Mouse (Mus musculus): Measurements from ENCODE around the gene Itga9. TPM values are rescaled to one million over a fixed set of nuclear protein-coding genes. Genes with fewer than 3 reads are reported as not detected.

Itga9 gene
- polyA plus RNA-seq, 1 experiment, result 15.0 TPM

- TF ChIP-seq CTCF (conservative IDR thresholded peaks at IDR 0.05; ENCODE audit: insufficient read depth, insufficient read length, low read depth, low read length), result no peak
- TF ChIP-seq POLR2A (IDR thresholded peaks at IDR 0.05; ENCODE audit: low read depth, low read length), result no peak
- Histone ChIP-seq H3K36me3 (ENCODE audit: control insufficient read depth, insufficient read depth, low read length) (no peaks in the 10 kb centered on the region), H3K27me3 (replicated peaks; ENCODE audit: control insufficient read depth, insufficient read depth, low read length) (no peaks in the 10 kb centered on the region), H3K4me3 (ENCODE audit: insufficient read depth, low read depth, low read length) (no peak overlapping the region), H3K27ac (ENCODE audit: insufficient read depth, low read depth, low read length) (no peak overlapping the region), H3K4me1 (ENCODE audit: control insufficient read depth, insufficient read depth, low read length) (no peaks in the 10 kb centered on the region)
- no peak for DNase-seq
- WGBS, result 66% methylated on average over 7 of the region's 7 CpGs
These were observed 53.8 kb downstream of the Itga9 start for GRCm38 (mm10) chr9:118660259-118660658.

DNA sequence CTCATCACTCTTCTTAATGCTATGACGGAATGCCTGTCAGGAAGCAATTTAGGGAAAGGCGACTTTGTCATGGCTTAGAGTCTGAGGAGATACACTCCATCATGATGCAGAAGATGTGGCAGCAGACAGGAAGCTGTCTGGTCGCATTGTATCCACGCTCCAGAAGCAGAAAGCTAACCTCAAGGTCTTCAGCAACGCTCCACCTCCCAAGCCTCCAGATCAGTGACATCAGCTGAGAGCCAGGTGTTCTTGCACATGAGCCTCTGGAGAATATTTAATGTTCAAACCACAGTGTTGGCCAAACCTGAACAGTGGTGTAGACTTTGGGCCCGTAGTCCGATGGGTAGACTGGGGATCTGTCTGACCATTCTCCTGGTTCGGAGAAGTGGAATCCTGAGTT is 55.5 kb downstream of the Itga9 start:
- Histone ChIP-seq H3K4me3 (ENCODE audit: insufficient read depth, low read depth, low read length) (no peak overlapping the region), H3K27ac (ENCODE audit: insufficient read depth, low read depth, low read length) (no peak overlapping the region; the same call in 1 of the 2 replicates), H3K4me1 (ENCODE audit: control insufficient read depth, insufficient read depth, low read length) (no peaks in the 10 kb centered on the region), H3K36me3 (ENCODE audit: control insufficient read depth, insufficient read depth, low read length) (no peaks in the 10 kb centered on the region), H3K27me3 (replicated peaks; ENCODE audit: control insufficient read depth, insufficient read depth, low read length) (no peaks in the 10 kb centered on the region)
- 82% methylated on average over 8 of the region's 8 CpGs for WGBS
- DNase-seq, result no peak
- TF ChIP-seq CTCF (conservative IDR thresholded peaks at IDR 0.05; ENCODE audit: insufficient read depth, insufficient read length, low read depth, low read length) (no peak), POLR2A (IDR thresholded peaks at IDR 0.05; ENCODE audit: low read depth, low read length) (no peak)

GRCm38 (mm10) chr9:118662476-118662875 is 56.0 kb downstream of the Itga9 start:
- TF ChIP-seq CTCF (conservative IDR thresholded peaks at IDR 0.05; ENCODE audit: insufficient read depth, insufficient read length, low read depth, low read length) (no peak), POLR2A (IDR thresholded peaks at IDR 0.05; ENCODE audit: low read depth, low read length) (no peak)
- DNase-seq, result peak; percentile 61

DNA sequence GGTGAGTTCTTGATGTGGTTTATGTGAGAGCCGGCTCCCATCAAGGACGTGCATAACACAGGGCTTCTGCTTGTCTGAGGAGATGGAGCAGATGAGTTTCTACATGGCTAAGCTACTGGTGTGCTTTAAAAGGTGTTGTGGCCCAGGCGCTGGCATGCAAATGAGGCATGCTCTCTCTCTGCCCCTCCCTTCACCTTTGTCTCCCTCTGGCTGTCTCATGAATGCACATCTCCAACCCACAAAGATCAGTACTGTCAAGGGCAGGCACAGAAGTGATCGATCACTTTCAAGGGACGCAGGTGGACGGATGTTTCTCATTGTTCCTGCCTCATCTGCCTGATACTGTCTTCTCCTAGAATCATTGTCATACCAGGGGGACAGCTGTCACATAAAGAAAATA is 57.4 kb downstream of the Itga9 start:
- Histone ChIP-seq H3K4me3 (ENCODE audit: insufficient read depth, low read depth, low read length) (no peak overlapping the region), H3K27me3 (replicated peaks; ENCODE audit: control insufficient read depth, insufficient read depth, low read length) (no peaks in the 10 kb centered on the region), H3K27ac (ENCODE audit: insufficient read depth, low read depth, low read length) (no peak overlapping the region), H3K36me3 (ENCODE audit: control insufficient read depth, insufficient read depth, low read length) (no peaks in the 10 kb centered on the region), H3K4me1 (ENCODE audit: control insufficient read depth, insufficient read depth, low read length) (no peaks in the 10 kb centered on the region)
- 88% methylated on average over 6 of the region's 6 CpGs for WGBS
- no peak for DNase-seq
- no peak for TF ChIP-seq POLR2A (IDR thresholded peaks at IDR 0.05; ENCODE audit: low read depth, low read length)
- TF ChIP-seq CTCF (conservative IDR thresholded peaks at IDR 0.05; ENCODE audit: insufficient read depth, insufficient read length, low read depth, low read length), result no peak

More at GRCm38 (mm10) chr9:118662476-118662875, 56.0 kb downstream of the Itga9 start:
- Histone ChIP-seq H3K27me3 (replicated peaks; ENCODE audit: control insufficient read depth, insufficient read depth, low read length) (no peaks in the 10 kb centered on the region), H3K4me3 (ENCODE audit: insufficient read depth, low read depth, low read length) (no peak overlapping the region), H3K4me1 (ENCODE audit: control insufficient read depth, insufficient read depth, low read length) (no peaks in the 10 kb centered on the region), H3K27ac (ENCODE audit: insufficient read depth, low read depth, low read length) (peak overlapping the region; percentile 34; the same call in 1 of the 2 replicates), H3K36me3 (ENCODE audit: control insufficient read depth, insufficient read depth, low read length) (no peaks in the 10 kb centered on the region)
- 74% methylated on average over 10 of the region's 10 CpGs for WGBS

GRCm38 (mm10) chr9:118666069-118666468 is 59.6 kb downstream of the Itga9 start:
- Histone ChIP-seq H3K4me1 (ENCODE audit: control insufficient read depth, insufficient read depth, low read length) (no peaks in the 10 kb centered on the region), H3K36me3 (ENCODE audit: control insufficient read depth, insufficient read depth, low read length) (no peaks in the 10 kb centered on the region), H3K27me3 (replicated peaks; ENCODE audit: control insufficient read depth, insufficient read depth, low read length) (no peaks in the 10 kb centered on the region), H3K27ac (ENCODE audit: insufficient read depth, low read depth, low read length) (no peak overlapping the region), H3K4me3 (ENCODE audit: insufficient read depth, low read depth, low read length) (no peak overlapping the region)
- no peak for TF ChIP-seq CTCF (conservative IDR thresholded peaks at IDR 0.05; ENCODE audit: insufficient read depth, insufficient read length, low read depth, low read length)
- no peak for TF ChIP-seq POLR2A (IDR thresholded peaks at IDR 0.05; ENCODE audit: low read depth, low read length)
- WGBS, result 79% methylated on average over 3 of the region's 3 CpGs
- no peak for DNase-seq

- H3K36me3 ChIP-seq (ENCODE audit: control insufficient read depth, insufficient read depth, low read length), result no peaks in the 10 kb centered on the region
These were observed 63.2 kb downstream of the Itga9 start for GRCm38 (mm10) chr9:118669696-118670095.

GRCm38 (mm10) chr9:118674277-118674676 is 67.8 kb downstream of the Itga9 start:
- H3K4me3 ChIP-seq (ENCODE audit: insufficient read depth, low read depth, low read length), result no peak overlapping the region
- DNase-seq, result peak; percentile 53
- TF ChIP-seq POLR2A (IDR thresholded peaks at IDR 0.05; ENCODE audit: low read depth, low read length) (no peak), CTCF (conservative IDR thresholded peaks at IDR 0.05; ENCODE audit: insufficient read depth, insufficient read length, low read depth, low read length) (no peak)
- H3K36me3 ChIP-seq (ENCODE audit: control insufficient read depth, insufficient read depth, low read length), result no peaks in the 10 kb centered on the region
- H3K27me3 ChIP-seq (replicated peaks; ENCODE audit: control insufficient read depth, insufficient read depth, low read length), result no peaks in the 10 kb centered on the region
- H3K4me1 ChIP-seq (ENCODE audit: control insufficient read depth, insufficient read depth, low read length), result no peaks in the 10 kb centered on the region
- H3K27ac ChIP-seq (ENCODE audit: insufficient read depth, low read depth, low read length), result peak overlapping the region; percentile 46; the same call in 1 of the 2 replicates
- WGBS, result 50% methylated on average over 12 of the region's 12 CpGs

More at GRCm38 (mm10) chr9:118669696-118670095, 63.2 kb downstream of the Itga9 start:
- 77% methylated on average over 3 of the region's 3 CpGs for WGBS
- TF ChIP-seq POLR2A (IDR thresholded peaks at IDR 0.05; ENCODE audit: low read depth, low read length) (no peak), CTCF (conservative IDR thresholded peaks at IDR 0.05; ENCODE audit: insufficient read depth, insufficient read length, low read depth, low read length) (no peak)
- DNase-seq, result no peak
- no peaks in the 10 kb centered on the region for H3K4me1 ChIP-seq (ENCODE audit: control insufficient read depth, insufficient read depth, low read length)
- H3K27ac ChIP-seq (ENCODE audit: insufficient read depth, low read depth, low read length), result no peak overlapping the region
- no peaks in the 10 kb centered on the region for H3K27me3 ChIP-seq (replicated peaks; ENCODE audit: control insufficient read depth, insufficient read depth, low read length)
- no peak overlapping the region for H3K4me3 ChIP-seq (ENCODE audit: insufficient read depth, low read depth, low read length)
